ENCODE assay signal across 23 mouse cellular contexts in the genomic region with DNA sequence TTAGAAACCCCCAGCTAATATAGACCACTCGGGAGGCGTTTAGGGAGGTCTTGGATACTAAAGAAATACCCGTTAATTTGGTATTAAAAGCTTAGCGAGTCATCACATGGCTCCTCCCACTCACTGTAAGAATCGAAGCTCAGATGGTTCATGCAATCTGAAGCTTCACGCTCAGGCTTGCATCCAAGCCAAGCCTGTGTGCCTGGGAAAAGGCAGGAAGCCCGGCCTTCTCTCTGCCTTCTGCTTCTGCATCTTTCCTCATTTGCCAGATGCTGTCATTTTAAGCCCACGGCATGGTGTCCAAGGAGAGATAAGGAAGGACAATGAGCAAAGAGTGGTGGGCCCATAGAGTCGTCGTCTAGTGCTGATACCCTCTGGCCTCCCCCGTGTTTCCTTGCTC.
DNase-seq lines count a peak whose midpoint lies in the region; ATAC-seq lines count a peak whose summit lies in the region.
"Had no signal": no experiment of that assay in that cellular context is flagged by ENCODE, and none has a peak within 500 bp of the region (broad histone marks: within the 10 kb centered on the region; RNA-seq: fewer than 3 reads in every experiment).

No protein-coding gene starts in this region.

- WGBS in kidney, embryonic 15.5 days: 80% methylated on average over 11 of the region's 11 CpGs

- H3K9me3 ChIP-seq in kidney, embryonic 15.5 days (replicated peaks): no peaks in the 10 kb centered on the region
- H3K9me3 ChIP-seq: hindbrain, embryonic 12.5 days; limb, embryonic 13.5 days; lung, embryonic 15.5 days; midbrain, embryonic 12.5 days; neural tube, embryonic 13.5 days had no signal

- no peak overlapping the region for H3K9ac ChIP-seq in kidney, embryonic 15.5 days
- H3K9ac ChIP-seq: hindbrain, embryonic 12.5 days; limb, embryonic 13.5 days; liver, embryonic 14.5 days; lung, embryonic 15.5 days; midbrain, embryonic 12.5 days; neural tube, embryonic 13.5 days had no signal

- peaks cover 8% of the 10 kb centered on the region; the same call in 1 of the 2 replicates for H3K4me1 ChIP-seq in kidney, embryonic 15.5 days
- H3K4me1 ChIP-seq: lung, embryonic 15.5 days; neural tube, embryonic 13.5 days had no signal

- peak; percentile 81 for DNase-seq in brain, adult 2 months (ENCODE audit: low read depth, low spot score)
- peak; percentile 13 to 16 for DNase-seq in frontal cortex, postnatal 10 days (ENCODE audit: low spot score in 2 of 2)
- peak; percentile 25 to 47 for DNase-seq in layer of hippocampus, postnatal 10 days (ENCODE audit: low spot score in 2 of 2)
- DNase-seq in right cerebral cortex, adult 2 months (ENCODE audit: low spot score in 2 of 2): peak; percentile 52 to 53
- no peak for DNase-seq in urinary bladder, postnatal 36 days (ENCODE audit: low spot score in 2 of 2)
- no peak for DNase-seq in urinary bladder, adult 2 months (ENCODE audit: low spot score)
- DNase-seq: adrenal gland, postnatal 10 days; cerebellum, adult 11 months; cerebellum, postnatal 25 days; embryo, embryonic 11 days; gastrocnemius, adult 2 months; kidney, adult 9 months; thymus, postnatal 36 days had no signal

- no peak for ATAC-seq in erythroid progenitor cell, adult 5-6 weeks (replicated peaks; ENCODE audit: low FRiP score, poor library complexity, severe bottlenecking)
- ATAC-seq in kidney, embryonic 15.5 days (replicated peaks; ENCODE audit: low FRiP score): no peak
- ATAC-seq: forebrain, embryonic 16.5 days had no signal

- H3K27ac ChIP-seq in kidney, embryonic 15.5 days: no peak overlapping the region
- H3K27ac ChIP-seq: gastrocnemius, adult 2 months; hindbrain, embryonic 12.5 days; limb, embryonic 13.5 days; liver, embryonic 14.5 days; lung, embryonic 15.5 days; midbrain, embryonic 12.5 days; neural tube, embryonic 13.5 days had no signal

- peaks cover 26% of the 10 kb centered on the region for H3K27me3 ChIP-seq in kidney, embryonic 15.5 days
- H3K27me3 ChIP-seq: hindbrain, embryonic 12.5 days; lung, embryonic 15.5 days; midbrain, embryonic 12.5 days; neural tube, embryonic 13.5 days had no signal

- no peaks in the 10 kb centered on the region for H3K36me3 ChIP-seq in kidney, embryonic 15.5 days
- H3K36me3 ChIP-seq: hindbrain, embryonic 12.5 days; limb, embryonic 13.5 days; lung, embryonic 15.5 days; midbrain, embryonic 12.5 days; neural tube, embryonic 13.5 days had no signal

- no peak overlapping the region for H3K4me2 ChIP-seq in kidney, embryonic 15.5 days
- H3K4me2 ChIP-seq: heart, embryonic 11.5 days; hindbrain, embryonic 12.5 days; limb, embryonic 13.5 days; lung, embryonic 15.5 days; midbrain, embryonic 12.5 days; neural tube, embryonic 13.5 days had no signal

- H3K4me3 ChIP-seq in kidney, embryonic 15.5 days (replicated peaks): no peak overlapping the region
- H3K4me3 ChIP-seq: gastrocnemius, adult 2 months; hindbrain, embryonic 12.5 days; limb, embryonic 13.5 days; lung, embryonic 15.5 days; midbrain, embryonic 12.5 days; neural tube, embryonic 13.5 days had no signal

Comparison
In these comparisons a context has a peak if more than half of its experiments do, and no peak if none do; other contexts are left out.
1. DNase-seq: peak in brain, adult 2 months (single experiment), frontal cortex, postnatal 10 days (2 of 2), layer of hippocampus, postnatal 10 days (2 of 2) and right cerebral cortex, adult 2 months (2 of 2); none in urinary bladder, postnatal 36 days (0 of 2) and urinary bladder, adult 2 months (single experiment).